Mouse (Mus musculus) myocyte (in vitro differentiated cells): ENCODE data around the gene Tnfrsf1a. TPM values are rescaled to one million over a fixed set of nuclear protein-coding genes. Genes with fewer than 3 reads are reported as not detected.

Source experiments
- H3K27me3 ChIP-seq: one replicate; pipeline ENCODE4 v1.6.1; 2011; ENCODE audit not compliant: control insufficient read depth, insufficient read depth, insufficient read length
- H3K36me3 ChIP-seq: one replicate; pipeline ENCODE4 v1.6.1; 2011; ENCODE audit not compliant: control insufficient read depth, insufficient read depth
- H3K4me2 ChIP-seq: one replicate; pipeline ENCODE4 v1.6.1; 2011; ENCODE audit warnings: low read depth, control low read depth
- H3K4me3 ChIP-seq: one replicate; pipeline ENCODE4 v1.5.1; 2011; ENCODE audit warnings: mild to moderate bottlenecking, control low read depth, moderate library complexity
- H3K79me2 ChIP-seq: one replicate; pipeline ENCODE4 v1.6.1; 2011; ENCODE audit not compliant: control insufficient read depth, insufficient read depth
- H3ac ChIP-seq: one replicate; pipeline ENCODE4 v1.6.1; 2011; ENCODE audit not compliant: control insufficient read depth, insufficient read length
- CEBPB ChIP-seq: IDR thresholded peaks from 2 replicates; pipeline ENCODE4 v1.6.1; 2011; ENCODE audit warnings: mild to moderate bottlenecking, moderate library complexity; ENCODE audit not compliant: poor library complexity, insufficient read depth, severe bottlenecking
- E2F4 ChIP-seq: IDR thresholded peaks from one replicate; pipeline ENCODE4 v1.6.1; 2011; ENCODE audit warnings: mild to moderate bottlenecking, control low read depth, moderate library complexity; ENCODE audit not compliant: insufficient read depth
- MAX ChIP-seq: IDR thresholded peaks from one replicate; pipeline ENCODE4 v1.6.1; 2011; ENCODE audit warnings: low read depth, mild to moderate bottlenecking, control low read depth
- MYOD1 ChIP-seq, 3 experiments: IDR thresholded peaks; one replicate each; pipeline ENCODE4 v1.6.1; 2011; ENCODE audit warnings: control low read depth in 2 of 3, low read depth in 2 of 3, mild to moderate bottlenecking in 2 of 3, moderate library complexity in 1 of 3; ENCODE audit not compliant: insufficient read length in 2 of 3, control insufficient read depth in 1 of 3
- MYOG ChIP-seq, 3 experiments: IDR thresholded peaks; one replicate each; pipeline ENCODE4 v1.6.1; 2011; ENCODE audit warnings: control low read depth in 2 of 3, low read depth in 2 of 3, mild to moderate bottlenecking in 2 of 3; ENCODE audit not compliant: insufficient read length in 2 of 3, control insufficient read depth in 1 of 3, insufficient read depth in 1 of 3
- POLR2A ChIP-seq: IDR thresholded peaks from one replicate; pipeline ENCODE4 v1.6.1; 2011; ENCODE audit warnings: low read depth, mild to moderate bottlenecking, control low read depth, moderate library complexity; ENCODE audit not compliant: insufficient read length
- POLR2AphosphoS2 ChIP-seq: IDR thresholded peaks from one replicate; pipeline ENCODE4 v1.6.1; 2011; ENCODE audit warnings: low read depth, control low read depth; ENCODE audit not compliant: insufficient read length
- REST ChIP-seq: IDR thresholded peaks from one replicate; pipeline ENCODE4 v1.6.1; 2011; ENCODE audit warnings: mild to moderate bottlenecking, control low read depth, moderate library complexity; ENCODE audit not compliant: insufficient read depth, insufficient read length
- SRF ChIP-seq: IDR thresholded peaks from one replicate; pipeline ENCODE4 v1.6.1; 2011; ENCODE audit warnings: low read depth; ENCODE audit not compliant: control insufficient read depth, insufficient read length
- TCF12 ChIP-seq: IDR thresholded peaks from one replicate; pipeline ENCODE4 v1.6.1; 2011; ENCODE audit warnings: mild to moderate bottlenecking, control low read depth; ENCODE audit not compliant: poor library complexity, insufficient read depth, severe bottlenecking
- TCF3 ChIP-seq: IDR thresholded peaks from one replicate; pipeline ENCODE4 v1.6.1; 2011; ENCODE audit warnings: low read depth, control low read depth; ENCODE audit not compliant: insufficient read length
- USF1 ChIP-seq: IDR thresholded peaks from one replicate; pipeline ENCODE4 v1.6.1; 2011; ENCODE audit warnings: low read depth, mild to moderate bottlenecking, control low read depth, moderate library complexity
- polyA plus RNA-seq: library from polyadenylated mRNA; unstranded; fragments of >200 nt; fragmentation: generic; extraction: Trizol; gene quantifications from one replicate; pipeline ENCODE4 v1.2.1, GENCODE M21; 2012; ENCODE audit warnings: missing spikeins

The Tnfrsf1a gene
- polyA plus RNA-seq, 1 experiment: 84.5 TPM

- Histone ChIP-seq H3K27me3 (peaks cover 6% of the 10 kb centered on the region), H3K4me3 (no peak overlapping the region), H3K36me3 (no peaks in the 10 kb centered on the region), H3K4me2 (no peak overlapping the region), H3ac (no peak overlapping the region), H3K79me2 (no peaks in the 10 kb centered on the region)
- no peak for TF ChIP-seq E2F4
- TF ChIP-seq CEBPB: no peak
- no peak for TF ChIP-seq SRF
- no peak for TF ChIP-seq MYOG (IDR thresholded peaks at IDR 0.05; ENCODE audit: control insufficient read depth in 1 of 3, insufficient read depth in 1 of 3, insufficient read length in 2 of 3, low read depth in 2 of 3)
- no peak for TF ChIP-seq TCF3
- no peak for TF ChIP-seq TCF12
- no peak for TF ChIP-seq POLR2AphosphoS2
- TF ChIP-seq REST: no peak
- no peak for TF ChIP-seq MYOD1 (IDR thresholded peaks at IDR 0.05; ENCODE audit: control insufficient read depth in 1 of 3, insufficient read length in 2 of 3, low read depth in 2 of 3)
- no peak for TF ChIP-seq MAX
- TF ChIP-seq POLR2A: no peak
These were observed 30.6 kb downstream of the Tnfrsf1a start for GRCm38 (mm10) chr6:125379781-125380180.

- Histone ChIP-seq H3ac (no peak within 1 kb of the TSS), H3K4me3 (no peak within 1 kb of the TSS), H3K79me2 (no peaks in the 10 kb centered on the region), H3K4me2 (no peak within 1 kb of the TSS), H3K36me3 (no peaks in the 10 kb centered on the region), H3K27me3 (peaks cover 6% of the 10 kb centered on the region)
- no peak for TF ChIP-seq POLR2AphosphoS2
These were observed 31.5 kb downstream of the Tnfrsf1a start, which contains the start of gene Plekhg6 for GRCm38 (mm10) chr6:125380372-125381360. TSS of gene Plekhg6 (minus strand) at chr6:125380793.

- TF ChIP-seq TCF3: no peak
- no peak for TF ChIP-seq MYOD1 (IDR thresholded peaks at IDR 0.05; ENCODE audit: control insufficient read depth in 1 of 3, insufficient read length in 2 of 3, low read depth in 2 of 3)
- TF ChIP-seq MYOG (IDR thresholded peaks at IDR 0.05; ENCODE audit: control insufficient read depth in 1 of 3, insufficient read depth in 1 of 3, insufficient read length in 2 of 3, low read depth in 2 of 3): no peak
- TF ChIP-seq E2F4: no peak
- no peak overlapping the region for H3K4me2 ChIP-seq
- H3K4me3 ChIP-seq: no peak overlapping the region
- H3K36me3 ChIP-seq: no peaks in the 10 kb centered on the region
- H3K27me3 ChIP-seq: peaks cover 6% of the 10 kb centered on the region
- no peak overlapping the region for H3ac ChIP-seq
- H3K79me2 ChIP-seq: no peaks in the 10 kb centered on the region
These were observed 32.9 kb downstream of the Tnfrsf1a start for GRCm38 (mm10) chr6:125382024-125382423.

DNA sequence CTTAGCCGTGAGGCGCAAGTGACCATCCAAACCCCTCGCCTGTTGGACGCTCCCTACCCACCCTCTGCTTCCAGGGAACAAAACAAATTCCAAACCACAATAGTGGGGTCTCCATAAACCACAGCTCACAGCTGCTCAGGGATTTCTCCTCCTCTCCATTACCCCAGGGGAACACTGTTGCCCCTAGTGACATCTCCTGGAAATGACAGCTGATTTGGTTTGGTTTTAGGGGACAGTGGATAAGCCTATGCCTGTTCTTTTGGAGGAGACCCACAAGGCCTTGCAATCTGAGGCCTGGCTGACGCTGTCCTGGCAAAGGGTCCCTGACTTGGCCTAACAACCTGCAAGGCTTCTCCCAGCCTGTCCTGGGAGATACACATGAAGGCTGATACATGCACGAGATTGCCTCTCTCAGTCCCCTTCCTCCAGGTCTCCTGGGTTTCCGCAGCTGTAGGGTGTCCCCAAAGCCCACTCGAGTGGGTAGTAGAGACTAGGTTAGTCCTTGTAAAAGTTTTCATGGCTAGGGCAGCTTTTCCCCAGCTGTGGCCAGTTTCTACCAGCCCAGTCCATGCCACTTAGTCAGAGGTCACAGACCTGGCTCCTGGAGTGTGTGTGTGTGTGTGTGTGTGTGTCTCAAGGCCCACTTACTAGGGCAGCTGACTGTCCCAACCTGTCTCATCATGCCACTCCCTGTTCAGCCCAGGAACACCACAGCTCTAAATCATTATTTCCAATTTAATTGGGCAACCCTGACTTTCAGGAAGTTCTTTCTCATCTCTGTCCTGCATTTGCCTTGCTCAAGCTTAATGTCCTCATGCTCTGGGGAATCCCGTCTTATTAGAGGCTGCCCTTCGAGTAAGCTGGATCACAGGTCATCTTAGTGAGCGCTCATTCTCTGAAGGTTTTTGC, 36.2 kb downstream of the Tnfrsf1a start:
- no peaks in the 10 kb centered on the region for H3K36me3 ChIP-seq
- TF ChIP-seq MYOD1 (IDR thresholded peaks at IDR 0.05; ENCODE audit: control insufficient read depth in 1 of 3, insufficient read length in 2 of 3, low read depth in 2 of 3) (peak in 2 of 3 experiments; percentile 21 to 24), MYOG (IDR thresholded peaks at IDR 0.05; ENCODE audit: control insufficient read depth in 1 of 3, insufficient read depth in 1 of 3, insufficient read length in 2 of 3, low read depth in 2 of 3) (peak in 1 of 3 experiments; percentile 27), SRF (no peak)
- peaks cover 4% of the 10 kb centered on the region for H3K27me3 ChIP-seq
- no peak overlapping the region for H3ac ChIP-seq
- H3K79me2 ChIP-seq: no peaks in the 10 kb centered on the region
- H3K4me2 ChIP-seq: no peak overlapping the region
- H3K4me3 ChIP-seq: no peak overlapping the region

DNA sequence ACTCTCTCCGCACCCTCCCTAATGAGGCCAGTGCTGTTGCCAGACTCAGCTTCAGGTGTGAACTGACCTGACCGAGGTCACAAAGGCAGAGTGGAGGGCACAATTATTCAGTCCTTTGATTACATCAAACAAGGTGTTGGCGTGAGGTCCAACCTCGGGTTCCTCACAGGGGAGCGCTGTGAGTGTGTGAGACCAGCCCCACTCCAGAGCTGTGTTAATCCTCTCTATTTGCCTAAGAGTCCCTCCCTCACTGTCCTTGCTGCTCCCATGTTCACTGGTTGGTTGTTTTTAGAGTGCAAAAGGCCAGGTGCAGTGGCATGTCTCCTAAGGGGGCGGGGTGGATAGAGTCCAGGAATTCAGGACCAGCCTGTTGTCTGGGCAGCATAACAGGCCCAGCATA, 36.9 kb downstream of the Tnfrsf1a start:
- Histone ChIP-seq H3ac (no peak overlapping the region), H3K4me3 (no peak overlapping the region), H3K27me3 (no peaks in the 10 kb centered on the region), H3K4me2 (no peak overlapping the region), H3K36me3 (no peaks in the 10 kb centered on the region), H3K79me2 (no peaks in the 10 kb centered on the region)
- no peak for TF ChIP-seq POLR2A
- no peak for TF ChIP-seq MAX
- TF ChIP-seq MYOG (IDR thresholded peaks at IDR 0.05; ENCODE audit: control insufficient read depth in 1 of 3, insufficient read depth in 1 of 3, insufficient read length in 2 of 3, low read depth in 2 of 3): no peak
- TF ChIP-seq SRF: no peak
- TF ChIP-seq TCF3: no peak
- TF ChIP-seq E2F4: no peak
- no peak for TF ChIP-seq USF1
- TF ChIP-seq REST: no peak
- no peak for TF ChIP-seq TCF12
- no peak for TF ChIP-seq POLR2AphosphoS2
- TF ChIP-seq MYOD1 (IDR thresholded peaks at IDR 0.05; ENCODE audit: control insufficient read depth in 1 of 3, insufficient read length in 2 of 3, low read depth in 2 of 3): no peak
